Mouse (Mus musculus) kidney, adult 2 months (tissue): ENCODE data around the gene Rnf169.

Experiments used
- CTCF ChIP-seq: fragments of 200-500 bp; conservative IDR thresholded peaks from 2 replicates; pipeline ENCODE4 v1.5.1; 2011; ENCODE audit warnings: low read depth, mild to moderate bottlenecking, control low read depth, low read length, moderate library complexity, mixed read lengths; ENCODE audit not compliant: insufficient read depth, insufficient read length
- POLR2A ChIP-seq: fragments of 200-500 bp; IDR thresholded peaks from one replicate; pipeline ENCODE4 v1.6.1; 2011; ENCODE audit warnings: low read depth, low read length, control low read depth

DNA sequence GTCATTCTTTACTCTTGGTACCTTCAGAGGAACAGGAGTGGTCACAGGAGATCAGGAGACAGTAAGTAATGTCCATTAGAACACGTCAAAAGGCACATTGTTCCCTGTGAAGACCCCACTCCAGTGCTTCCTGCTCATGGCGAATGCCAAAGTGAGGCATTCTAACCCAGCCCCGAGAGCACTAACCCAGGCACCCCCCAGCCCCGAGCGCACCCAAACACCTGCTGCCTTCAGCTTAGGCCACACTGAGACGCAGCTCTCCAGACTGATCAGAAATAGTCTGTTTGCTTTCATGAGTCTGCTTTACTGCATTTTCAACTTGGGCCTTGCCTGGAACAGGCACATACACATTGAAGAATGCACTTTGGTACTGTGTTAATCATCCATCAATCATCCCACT, 60.3 kb downstream of the Rnf169 start:
- TF ChIP-seq CTCF = no peak
- no peak for TF ChIP-seq POLR2A
